Mouse (Mus musculus): Measurements from ENCODE around the gene Fam81a. TPM values are rescaled to one million over a fixed set of nuclear protein-coding genes. Genes with fewer than 3 reads are reported as not detected.

Gene Fam81a
- polyA plus RNA-seq (2017; shearing (Covaris generic)) = 0.53 TPM

DNA sequence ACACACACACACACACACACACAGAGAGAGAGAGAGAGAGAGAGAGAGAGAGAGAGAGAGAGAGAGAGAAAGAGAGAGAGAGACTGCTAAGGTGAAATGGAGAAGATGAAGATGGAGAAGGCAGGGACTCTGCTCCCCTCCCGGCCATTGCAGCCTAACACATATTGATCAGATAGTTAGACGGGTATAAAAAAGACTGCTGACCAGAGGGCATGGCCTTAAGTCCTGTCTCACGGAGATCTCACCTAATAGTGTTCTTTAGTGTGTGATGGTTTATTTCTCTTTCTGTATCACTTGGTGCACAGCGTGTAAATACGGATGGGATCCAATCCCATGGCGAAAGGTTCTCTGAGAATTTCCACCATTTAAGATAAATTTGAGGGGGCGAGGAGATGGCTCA lies at the start of gene Fam81a:
Fam81a (minus strand) TSS at position 101 of the 400 bp plus-strand sequence.

Other genes with a start within 250 kb of the Fam81a start
- gene Bnip2, start 153.1 kb downstream of the Fam81a start, polyA plus RNA-seq (2017; shearing (Covaris generic)) = 134 TPM
- 147 TPM for gene Gtf2a2, start 130.0 kb downstream of the Fam81a start, polyA plus RNA-seq (2017; shearing (Covaris generic))
- not detected for gene Gcnt3, start 104.5 kb downstream of the Fam81a start, polyA plus RNA-seq (2017; shearing (Covaris generic))
- 91.5 TPM for gene Myo1e, start 64.8 kb upstream of the Fam81a start, polyA plus RNA-seq (2017; shearing (Covaris generic))